Mouse (Mus musculus): ENCODE measurements around the gene Tmprss5. TPM values are rescaled to one million over a fixed set of nuclear protein-coding genes. Genes with fewer than 3 reads are reported as not detected.

Gene Tmprss5
- 0.19 and 0.30 TPM in 2 replicates for polyA plus RNA-seq (2015; fragmentation: Nextera tagmentation; extraction: Ambion mirVana)

DNA sequence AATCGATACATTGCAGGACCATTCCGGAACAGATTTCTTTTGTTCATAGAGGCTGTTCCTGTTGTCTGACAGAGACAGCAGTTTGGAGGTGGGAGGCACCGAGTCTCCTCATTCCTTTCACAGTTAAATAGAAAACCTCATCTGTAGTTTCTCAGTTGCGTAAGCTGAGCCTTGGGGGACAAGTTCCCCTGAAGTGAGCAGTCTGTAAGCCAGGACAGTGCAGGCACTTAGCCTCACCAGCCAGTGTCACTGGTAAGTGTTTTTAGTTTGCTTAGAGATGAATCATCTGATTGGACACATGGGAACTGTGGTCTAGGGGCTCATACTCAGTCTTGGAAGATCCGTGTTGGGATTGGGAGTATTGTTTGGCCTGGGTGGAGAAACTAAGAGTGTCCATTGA lies at the start of gene Tmprss5:
TSS of gene Tmprss5 (plus strand) at position 154 of the 400 bp plus-strand sequence.
- Histone ChIP-seq H3K4me3 (no peak within 1 kb of the TSS), H3K27ac (no peak within 1 kb of the TSS), H3K4me2 (no peak within 1 kb of the TSS), H3K9ac (no peak within 1 kb of the TSS), H3K4me1 (replicated peaks) (no peaks in the 10 kb centered on the region), H3K36me3 (peaks cover 30% of the 10 kb centered on the region), H3K9me3 (replicated peaks) (no peaks in the 10 kb centered on the region), H3K27me3 (no peaks in the 10 kb centered on the region)
- 64% methylated on average over 5 of the region's 5 CpGs for WGBS
- no peak for ATAC-seq (replicated peaks; ENCODE audit: insufficient number of reproducible peaks, insufficient read depth, low FRiP score, low read depth)

DNA sequence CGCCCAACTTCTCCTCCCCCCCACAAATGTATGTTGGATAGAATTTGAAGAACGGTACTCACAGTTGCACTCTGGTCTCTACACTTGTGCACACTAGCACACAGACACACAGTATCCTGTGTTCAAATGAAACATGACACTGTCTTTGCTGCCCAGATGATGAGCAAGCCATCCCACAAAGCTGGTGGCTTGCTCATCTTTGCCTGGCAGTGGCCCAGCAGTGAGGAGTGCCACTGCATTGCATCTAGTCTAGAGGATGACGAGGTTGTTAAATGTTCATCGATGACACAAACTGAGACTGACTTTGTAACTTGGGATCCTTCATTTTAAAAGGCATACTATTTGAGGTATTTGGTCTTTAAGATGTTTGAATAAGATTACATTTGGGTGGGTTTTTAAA lies 46.3 kb upstream of the Tmprss5 start:
- Histone ChIP-seq H3K27me3 (no peaks in the 10 kb centered on the region), H3K36me3 (peaks cover 91% of the 10 kb centered on the region), H3K27ac (no peak overlapping the region), H3K4me3 (no peak overlapping the region), H3K4me1 (replicated peaks) (no peaks in the 10 kb centered on the region), H3K9me3 (replicated peaks) (no peaks in the 10 kb centered on the region), H3K9ac (no peak overlapping the region), H3K4me2 (no peak overlapping the region)
- ATAC-seq (replicated peaks; ENCODE audit: insufficient number of reproducible peaks, insufficient read depth, low FRiP score, low read depth), result no peak
- 90% methylated on average over 4 of the region's 4 CpGs for WGBS

DNA sequence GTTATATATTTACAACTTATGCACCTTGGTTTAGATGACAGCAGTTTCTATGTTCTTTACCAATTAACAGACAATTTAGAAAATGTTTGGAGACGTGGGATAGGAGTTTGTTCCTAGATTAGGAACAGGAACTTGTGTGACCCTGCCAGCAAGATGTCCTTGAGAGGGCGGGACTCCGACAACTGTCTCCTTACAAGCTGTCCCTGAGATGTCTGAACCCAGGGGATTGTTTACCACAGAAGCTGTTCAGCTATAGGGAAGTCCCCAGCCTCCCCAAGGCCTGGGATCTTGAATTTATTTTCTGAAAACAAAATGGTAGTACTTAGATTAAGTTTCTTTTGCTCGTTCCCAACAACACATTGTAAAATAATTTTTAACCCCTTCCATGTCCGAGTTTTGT lies 30.2 kb upstream of the Tmprss5 start:
- WGBS, result 58% methylated on average over 5 of the region's 5 CpGs

DNA sequence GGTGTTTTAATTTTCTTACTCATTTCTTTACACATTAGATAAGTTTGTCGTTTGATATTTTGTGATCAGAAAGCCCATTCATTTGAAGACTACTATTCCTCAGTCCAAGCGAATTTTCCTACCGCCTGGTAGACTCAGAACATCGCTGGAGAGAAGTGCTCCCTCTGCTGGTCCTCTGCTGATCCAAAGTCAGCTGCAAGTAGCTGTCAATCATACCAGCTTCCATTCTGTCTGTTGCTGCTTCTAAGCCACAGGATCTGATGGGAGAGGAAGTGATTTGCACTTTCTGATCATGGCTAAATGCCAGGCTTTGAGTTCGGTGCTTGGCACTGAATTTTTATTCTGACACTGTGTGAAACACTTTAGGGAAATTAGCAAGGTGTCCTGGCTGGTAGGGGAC lies 29.7 kb upstream of the Tmprss5 start:
- Histone ChIP-seq H3K9ac (no peak overlapping the region), H3K27me3 (no peaks in the 10 kb centered on the region), H3K9me3 (replicated peaks) (no peaks in the 10 kb centered on the region), H3K27ac (no peak overlapping the region), H3K4me2 (no peak overlapping the region), H3K4me3 (no peak overlapping the region), H3K36me3 (no peaks in the 10 kb centered on the region), H3K4me1 (replicated peaks) (peaks cover 8% of the 10 kb centered on the region)
- WGBS, result 11% methylated on average over 5 of the region's 5 CpGs
- ATAC-seq (replicated peaks; ENCODE audit: insufficient number of reproducible peaks, insufficient read depth, low FRiP score, low read depth), result no peak

More for the DNA sequence above, 30.2 kb upstream of the Tmprss5 start:
- H3K27ac ChIP-seq, result no peak overlapping the region
- ATAC-seq (replicated peaks; ENCODE audit: insufficient number of reproducible peaks, insufficient read depth, low FRiP score, low read depth), result no peak
- peaks cover 5% of the 10 kb centered on the region; the same call in 1 of the 2 replicates for H3K4me1 ChIP-seq (replicated peaks)
- H3K4me2 ChIP-seq, result no peak overlapping the region
- H3K9ac ChIP-seq, result no peak overlapping the region
- no peaks in the 10 kb centered on the region for H3K36me3 ChIP-seq
- no peak overlapping the region for H3K4me3 ChIP-seq
- no peaks in the 10 kb centered on the region for H3K9me3 ChIP-seq (replicated peaks)
- no peaks in the 10 kb centered on the region for H3K27me3 ChIP-seq

DNA sequence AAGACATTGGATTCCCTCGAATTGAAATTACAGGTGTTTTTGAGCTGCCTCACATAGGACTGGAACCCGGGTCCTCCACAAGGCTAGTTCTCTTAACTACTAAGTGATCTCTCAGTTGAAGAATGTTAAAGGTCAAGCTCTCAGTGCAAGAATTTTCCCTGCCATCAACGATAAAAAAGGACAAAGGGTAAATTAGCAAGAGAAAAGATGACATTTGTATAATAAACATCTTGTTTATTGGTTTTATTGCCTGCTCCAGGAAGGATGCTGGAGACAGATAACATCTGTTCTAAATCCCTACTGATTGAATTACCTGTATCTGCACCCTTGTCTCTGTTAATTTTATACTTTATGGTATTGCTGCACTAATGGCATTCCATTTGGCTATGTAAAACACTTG lies 27.0 kb upstream of the Tmprss5 start:
- no peaks in the 10 kb centered on the region; the same call in 1 of the 2 replicates for H3K36me3 ChIP-seq
- no peak for ATAC-seq (replicated peaks; ENCODE audit: insufficient number of reproducible peaks, insufficient read depth, low FRiP score, low read depth)
- H3K9ac ChIP-seq, result no peak overlapping the region
- H3K9me3 ChIP-seq (replicated peaks), result no peaks in the 10 kb centered on the region
- H3K27me3 ChIP-seq, result no peaks in the 10 kb centered on the region
- no peak overlapping the region for H3K27ac ChIP-seq
- WGBS, result 76% methylated on average over 3 of the region's 3 CpGs
- H3K4me3 ChIP-seq, result no peak overlapping the region
- H3K4me1 ChIP-seq (replicated peaks), result peaks cover 19% of the 10 kb centered on the region
- H3K4me2 ChIP-seq, result no peak overlapping the region

DNA sequence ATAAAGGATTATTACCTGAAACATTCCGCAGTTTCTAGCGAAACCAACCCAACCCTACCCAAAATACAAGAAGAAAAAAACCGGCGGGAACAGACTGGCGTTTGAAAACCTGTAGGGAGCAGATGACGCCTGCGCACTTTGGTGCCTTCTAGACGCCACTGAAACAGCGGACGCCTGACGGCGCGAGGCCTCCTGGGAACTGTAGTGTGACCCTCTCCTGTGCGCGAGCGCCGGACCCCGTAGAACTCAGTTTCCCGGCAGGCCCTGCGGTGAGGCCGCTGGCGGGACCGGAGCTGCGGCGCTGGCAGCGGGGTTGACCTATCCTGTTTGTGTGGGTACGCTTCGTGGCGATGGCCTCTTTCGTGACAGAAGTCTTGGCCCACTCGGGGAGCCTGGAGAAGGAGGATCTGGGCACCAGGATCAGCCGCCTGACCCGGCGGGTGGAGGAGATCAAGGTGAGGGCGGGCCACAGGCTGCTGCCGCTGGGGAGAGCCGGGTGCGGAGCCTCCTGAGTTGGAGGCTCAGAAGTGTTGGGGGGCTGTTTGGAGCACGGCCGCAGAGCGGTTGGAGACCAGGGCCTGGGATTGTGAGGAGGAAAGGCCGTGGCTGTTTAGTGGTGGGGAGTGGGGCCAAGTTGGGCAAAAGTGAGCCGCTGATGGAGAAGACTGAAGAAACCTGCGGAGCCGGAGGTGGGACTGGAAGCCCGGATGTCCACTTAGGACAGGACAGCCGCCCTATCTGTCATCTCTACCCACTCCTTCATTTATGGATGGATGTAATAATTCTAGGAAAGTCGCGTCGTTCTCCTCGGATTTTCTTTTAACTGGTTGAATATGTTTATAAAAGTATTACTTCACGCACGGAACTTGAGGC lies 25.5 kb upstream of the Tmprss5 start, which contains the start of gene Zw10:
TSS of gene Zw10 (plus strand) at position 281 of the 873 bp plus-strand sequence.
- H3K4me3 ChIP-seq, result peak within 1 kb of the TSS; percentile 88
- H3K4me1 ChIP-seq (replicated peaks), result peaks cover 20% of the 10 kb centered on the region
- H3K36me3 ChIP-seq, result peaks cover 3% of the 10 kb centered on the region; the same call in 1 of the 2 replicates
- peak within 1 kb of the TSS; percentile 75 for H3K27ac ChIP-seq
- under 1% methylated on average over 53 of the region's 53 CpGs for WGBS
- no peaks in the 10 kb centered on the region for H3K27me3 ChIP-seq
- no peaks in the 10 kb centered on the region for H3K9me3 ChIP-seq (replicated peaks)
- H3K4me2 ChIP-seq, result peak within 1 kb of the TSS; percentile 56
- H3K9ac ChIP-seq, result peak within 1 kb of the TSS; percentile 90
- peak; percentile 97 for ATAC-seq (replicated peaks; ENCODE audit: insufficient number of reproducible peaks, insufficient read depth, low FRiP score, low read depth)

DNA sequence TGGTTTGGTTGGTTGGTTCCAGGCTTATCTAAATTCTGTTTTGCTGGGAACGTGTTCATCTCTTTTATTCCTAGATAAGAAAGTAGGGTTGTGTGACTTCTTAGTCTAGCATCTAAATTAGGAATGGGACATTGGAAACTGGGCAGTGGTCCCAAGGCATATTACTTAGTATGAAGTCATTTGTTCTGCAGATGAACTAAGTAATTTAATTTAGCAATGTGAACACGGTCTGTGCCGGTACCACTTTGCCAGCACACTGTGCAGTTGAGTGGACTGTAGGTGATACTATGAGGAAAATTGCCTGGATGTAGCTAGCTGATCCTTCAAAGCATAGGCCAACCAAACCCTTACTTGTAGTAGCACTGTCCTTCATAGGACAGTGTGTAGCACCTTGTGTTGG lies 4.2 kb upstream of the Tmprss5 start:
- no peaks in the 10 kb centered on the region for H3K4me1 ChIP-seq (replicated peaks)
- no peak overlapping the region for H3K9ac ChIP-seq
- no peak for ATAC-seq (replicated peaks; ENCODE audit: insufficient number of reproducible peaks, insufficient read depth, low FRiP score, low read depth)
- no peak overlapping the region for H3K27ac ChIP-seq
- H3K36me3 ChIP-seq, result peaks cover 63% of the 10 kb centered on the region
- no peaks in the 10 kb centered on the region for H3K27me3 ChIP-seq
- no peaks in the 10 kb centered on the region for H3K9me3 ChIP-seq (replicated peaks)
- WGBS, result 54% methylated on average over 3 of the region's 3 CpGs
- no peak overlapping the region for H3K4me2 ChIP-seq
- H3K4me3 ChIP-seq, result no peak overlapping the region

DNA sequence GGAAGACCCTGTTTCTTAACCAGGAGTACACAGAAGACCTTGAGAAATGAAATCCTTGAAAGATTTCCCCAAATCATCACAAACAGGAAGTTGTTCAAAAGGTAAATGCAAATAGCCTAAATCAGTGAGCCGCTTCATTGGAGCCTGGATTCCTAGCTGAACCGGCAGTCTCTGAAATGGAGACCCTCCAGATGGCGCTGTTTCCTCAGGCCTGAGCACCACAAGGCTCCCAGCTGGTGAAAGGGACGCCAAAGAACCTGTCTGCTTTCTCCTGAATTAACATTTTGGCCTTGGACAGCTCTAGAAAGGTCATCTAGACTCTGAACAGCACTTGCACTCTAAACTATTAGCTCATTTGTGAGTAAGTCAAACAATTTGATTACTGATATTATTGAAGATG lies 501 bp downstream of the Tmprss5 start:
- H3K27me3 ChIP-seq, result no peaks in the 10 kb centered on the region

DNA sequence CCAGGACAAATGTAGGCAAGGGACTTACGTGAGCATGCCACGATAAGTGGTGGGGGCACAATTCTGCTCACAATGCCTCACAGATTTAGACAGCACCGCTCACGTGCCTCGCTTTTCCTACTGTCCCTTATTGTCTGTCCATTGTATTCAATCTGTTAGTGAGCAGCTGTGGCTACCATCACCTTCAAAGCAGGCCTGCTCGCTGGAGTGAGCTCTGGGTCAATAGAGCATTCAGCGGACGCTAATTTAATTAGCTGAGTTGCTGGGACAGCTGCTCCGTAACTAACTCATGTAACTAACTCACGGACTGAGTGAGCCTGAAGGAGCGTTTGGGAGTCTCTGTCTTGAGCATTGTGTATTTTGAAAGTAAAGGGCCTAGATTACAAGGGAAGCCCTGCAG lies 6.3 kb downstream of the Tmprss5 start:
- Histone ChIP-seq H3K27me3 (no peaks in the 10 kb centered on the region), H3K4me1 (replicated peaks) (no peaks in the 10 kb centered on the region), H3K9ac (no peak overlapping the region), H3K4me2 (no peak overlapping the region), H3K36me3 (no peaks in the 10 kb centered on the region), H3K4me3 (no peak overlapping the region), H3K9me3 (replicated peaks) (no peaks in the 10 kb centered on the region), H3K27ac (no peak overlapping the region)
- ATAC-seq (replicated peaks; ENCODE audit: insufficient number of reproducible peaks, insufficient read depth, low FRiP score, low read depth), result no peak
- WGBS, result 77% methylated on average over 11 of the region's 11 CpGs

More for the DNA sequence above, 501 bp downstream of the Tmprss5 start:
- Histone ChIP-seq H3K36me3 (peaks cover 27% of the 10 kb centered on the region), H3K4me2 (no peak overlapping the region), H3K9ac (no peak overlapping the region), H3K4me3 (no peak overlapping the region), H3K4me1 (replicated peaks) (no peaks in the 10 kb centered on the region), H3K27ac (no peak overlapping the region), H3K9me3 (replicated peaks) (no peaks in the 10 kb centered on the region)
- no peak for ATAC-seq (replicated peaks; ENCODE audit: insufficient number of reproducible peaks, insufficient read depth, low FRiP score, low read depth)
- WGBS, result 14% methylated on average over 4 of the region's 4 CpGs

DNA sequence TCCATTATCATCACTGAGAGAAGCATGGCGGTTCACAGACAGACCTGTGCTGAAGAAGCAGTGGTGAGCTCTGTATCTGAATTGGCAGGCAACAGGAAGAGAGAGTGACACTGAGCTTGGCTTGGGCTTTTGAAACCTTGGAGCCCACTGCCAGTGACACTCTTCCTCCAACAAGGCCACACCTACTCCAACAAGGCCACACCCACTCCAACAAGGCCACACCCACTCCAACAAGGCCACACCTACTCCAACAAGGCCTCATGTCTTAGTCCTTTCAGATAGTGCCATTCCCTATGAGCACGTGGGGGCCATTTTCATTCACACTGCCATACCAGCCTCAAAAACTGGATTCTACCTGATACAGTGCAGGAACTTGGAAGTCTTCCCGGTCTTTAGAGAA lies 17.8 kb downstream of the Tmprss5 start:
- Histone ChIP-seq H3K4me1 (replicated peaks) (0 out of 2 replicates have a peak, but pooled peaks cover 7% of the 10 kb centered on the region), H3K27ac (no peak overlapping the region), H3K27me3 (no peaks in the 10 kb centered on the region), H3K9me3 (replicated peaks) (no peaks in the 10 kb centered on the region), H3K36me3 (no peaks in the 10 kb centered on the region), H3K9ac (no peak overlapping the region), H3K4me2 (no peak overlapping the region), H3K4me3 (no peak overlapping the region)
- 86% methylated on average over 3 of the region's 3 CpGs for WGBS
- no peak for ATAC-seq (replicated peaks; ENCODE audit: insufficient number of reproducible peaks, insufficient read depth, low FRiP score, low read depth)

DNA sequence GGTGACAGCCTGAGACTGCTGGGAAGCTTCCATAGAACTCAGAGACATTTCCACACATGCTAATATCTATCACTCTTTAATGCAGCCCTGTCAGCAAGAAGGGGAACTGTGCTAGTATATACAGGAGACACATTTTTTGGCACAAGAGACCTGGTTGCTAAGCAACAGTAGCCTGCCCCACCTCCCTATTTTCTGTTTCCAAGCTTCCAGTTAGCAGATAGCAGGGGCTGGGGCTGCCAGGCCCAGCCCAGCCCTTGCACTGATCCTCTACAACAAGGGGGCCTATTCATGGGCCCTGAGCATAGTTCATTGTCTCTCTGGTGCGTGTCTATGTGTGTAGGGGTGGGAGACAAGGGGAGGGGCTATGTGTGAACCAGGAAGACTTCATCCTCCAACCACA lies 21.3 kb downstream of the Tmprss5 start:
- Histone ChIP-seq H3K9ac (no peak overlapping the region), H3K9me3 (replicated peaks) (no peaks in the 10 kb centered on the region), H3K27ac (no peak overlapping the region), H3K27me3 (no peaks in the 10 kb centered on the region), H3K36me3 (no peaks in the 10 kb centered on the region), H3K4me2 (no peak overlapping the region), H3K4me1 (replicated peaks) (0 out of 2 replicates have a peak, but pooled peaks cover 7% of the 10 kb centered on the region), H3K4me3 (no peak overlapping the region)
- peak; percentile 53 for ATAC-seq (replicated peaks; ENCODE audit: insufficient number of reproducible peaks, insufficient read depth, low FRiP score, low read depth)
- 27% methylated on average over 1 of the region's 1 CpGs for WGBS

DNA sequence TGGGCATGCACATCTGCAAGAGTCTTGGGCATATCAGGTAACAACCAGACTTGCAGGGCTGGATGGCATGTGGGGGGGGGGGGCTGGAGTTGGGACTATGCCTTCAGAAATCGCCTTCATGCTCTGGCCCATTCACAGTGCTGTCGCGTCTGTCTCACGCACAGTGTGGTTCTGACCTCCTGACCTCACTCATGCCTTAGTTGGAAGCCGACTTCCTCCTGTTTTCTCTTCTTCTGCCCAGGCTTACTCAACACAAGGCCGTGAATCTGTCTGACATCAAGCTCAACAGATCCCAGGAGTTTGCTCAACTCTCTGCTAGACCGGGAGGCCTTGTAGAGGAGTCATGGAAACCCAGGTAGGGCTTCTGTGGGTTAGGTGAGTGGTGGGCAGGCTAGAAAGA lies 28.0 kb downstream of the Tmprss5 start:
- WGBS, result 63% methylated on average over 7 of the region's 7 CpGs
- no peak overlapping the region for H3K9ac ChIP-seq
- ATAC-seq (replicated peaks; ENCODE audit: insufficient number of reproducible peaks, insufficient read depth, low FRiP score, low read depth), result no peak
- H3K4me1 ChIP-seq (replicated peaks), result no peaks in the 10 kb centered on the region
- H3K27ac ChIP-seq, result no peak overlapping the region
- no peaks in the 10 kb centered on the region for H3K9me3 ChIP-seq (replicated peaks)
- H3K27me3 ChIP-seq, result no peaks in the 10 kb centered on the region
- no peaks in the 10 kb centered on the region for H3K36me3 ChIP-seq
- no peak overlapping the region for H3K4me3 ChIP-seq
- no peak overlapping the region for H3K4me2 ChIP-seq

All from heart, embryonic 15.5 days (tissue).